Mouse (Mus musculus) limb, embryonic 10.5 days (tissue): Measurements from ENCODE around the gene Cep135. TPM values are rescaled to one million over a fixed set of nuclear protein-coding genes. Genes with fewer than 3 reads are reported as not detected.

Experiments used
- DNase-seq: peaks from one replicate; pipeline ENCODE4 v3.0.0-alpha.2; 2017; ENCODE audit warnings: low spot score
- H3K27ac ChIP-seq: fragments of 300-500 bp; sonication (generic); 2 replicates; pipeline ENCODE4 v1.5.1; 2016; ENCODE audit warnings: mild to moderate bottlenecking
- H3K27me3 ChIP-seq: fragments of 300-500 bp; sonication (generic); 2 replicates; pipeline ENCODE4 v1.6.1; 2016; ENCODE audit warnings: low read depth, mild to moderate bottlenecking; ENCODE audit not compliant: poor library complexity, severe bottlenecking
- H3K36me3 ChIP-seq: fragments of 300-500 bp; sonication (generic); 2 replicates; pipeline ENCODE4 v1.6.1; 2016; ENCODE audit warnings: mild to moderate bottlenecking, moderate library complexity
- H3K4me1 ChIP-seq: fragments of 300-500 bp; sonication (generic); 2 replicates; pipeline ENCODE4 v1.6.1; 2016
- H3K4me3 ChIP-seq: fragments of 300-500 bp; sonication (generic); 2 replicates; pipeline ENCODE4 v1.5.1; 2016; ENCODE audit warnings: mild to moderate bottlenecking, moderate library complexity
- H3K9me3 ChIP-seq: fragments of 300-500 bp; sonication (generic); replicated peaks from 2 replicates; pipeline ENCODE4 v1.6.1; 2016; ENCODE audit warnings: mild to moderate bottlenecking
- WGBS: fragments of 180-500 bp; shearing (Covaris S2); methylation state at CpG from one replicate; pipeline ENCODE4 v1.1.7; 2016; 5-methylcytosine and 5-hydroxymethylcytosine counted together
- polyA plus RNA-seq: library from polyadenylated mRNA; unstranded; fragments of >200 nt; fragmentation: Nextera tagmentation; extraction: Ambion mirVana; gene quantifications from 2 replicates; pipeline ENCODE4 v1.2.1, GENCODE M21; 2016

Cep135 gene
- polyA plus RNA-seq, 1 experiment from 2014 or later = 10.8 TPM

- H3K4me1 ChIP-seq = no peaks in the 10 kb centered on the region
- H3K9me3 ChIP-seq = no peaks in the 10 kb centered on the region
- no peak for DNase-seq
- H3K27ac ChIP-seq = no peak overlapping the region
- 93% methylated on average over 5 of the region's 5 CpGs for WGBS
- H3K36me3 ChIP-seq = peaks cover 40% of the 10 kb centered on the region
- no peaks in the 10 kb centered on the region for H3K27me3 ChIP-seq
- H3K4me3 ChIP-seq = no peak overlapping the region
Observed at GRCm38 (mm10) chr5:76674022-76674653, 85.6 kb downstream of the Cep135 start.

- H3K4me1 ChIP-seq = no peaks in the 10 kb centered on the region
- no peak overlapping the region for H3K4me3 ChIP-seq
- no peak for DNase-seq
- WGBS = 80% methylated on average over 4 of the region's 4 CpGs
- H3K9me3 ChIP-seq = no peaks in the 10 kb centered on the region
- H3K27ac ChIP-seq = no peak overlapping the region
- H3K36me3 ChIP-seq = peaks cover 48% of the 10 kb centered on the region
- H3K27me3 ChIP-seq = no peaks in the 10 kb centered on the region
Observed at GRCm38 (mm10) chr5:76675369-76675768, 86.9 kb downstream of the Cep135 start.

GRCm38 (mm10) chr5:76680959-76681358 is 92.5 kb downstream of the Cep135 start:
- no peak overlapping the region for H3K27ac ChIP-seq
- no peak for DNase-seq
- H3K4me1 ChIP-seq = no peaks in the 10 kb centered on the region
- 52% methylated on average over 3 of the region's 3 CpGs for WGBS
- no peaks in the 10 kb centered on the region for H3K9me3 ChIP-seq
- H3K27me3 ChIP-seq = no peaks in the 10 kb centered on the region
- H3K4me3 ChIP-seq = no peak overlapping the region
- H3K36me3 ChIP-seq = peaks cover 31% of the 10 kb centered on the region

GRCm38 (mm10) chr5:76681895-76682656 is 93.6 kb downstream of the Cep135 start:
- no peak for DNase-seq
- 81% methylated on average over 4 of the region's 4 CpGs for WGBS
- no peaks in the 10 kb centered on the region for H3K9me3 ChIP-seq
- H3K4me1 ChIP-seq = no peaks in the 10 kb centered on the region
- H3K4me3 ChIP-seq = no peak overlapping the region
- no peaks in the 10 kb centered on the region for H3K27me3 ChIP-seq
- no peak overlapping the region for H3K27ac ChIP-seq
- H3K36me3 ChIP-seq = peaks cover 27% of the 10 kb centered on the region

GRCm38 (mm10) chr5:76683455-76683854 is 95.0 kb downstream of the Cep135 start:
- WGBS = 85% methylated on average over 5 of the region's 5 CpGs
- DNase-seq = no peak
- Histone ChIP-seq H3K27me3 (no peaks in the 10 kb centered on the region), H3K27ac (no peak overlapping the region), H3K36me3 (peaks cover 30% of the 10 kb centered on the region), H3K4me3 (no peak overlapping the region), H3K4me1 (no peaks in the 10 kb centered on the region), H3K9me3 (no peaks in the 10 kb centered on the region)

GRCm38 (mm10) chr5:76684658-76685605 is 96.4 kb downstream of the Cep135 start:
- H3K9me3 ChIP-seq = no peaks in the 10 kb centered on the region
- no peaks in the 10 kb centered on the region for H3K27me3 ChIP-seq
- DNase-seq = no peak
- WGBS = 94% methylated on average over 15 of the region's 15 CpGs
- H3K27ac ChIP-seq = no peak overlapping the region
- H3K36me3 ChIP-seq = peaks cover 21% of the 10 kb centered on the region
- H3K4me3 ChIP-seq = no peak overlapping the region
- no peaks in the 10 kb centered on the region for H3K4me1 ChIP-seq

GRCm38 (mm10) chr5:76687961-76688600 is 99.6 kb downstream of the Cep135 start:
- no peaks in the 10 kb centered on the region for H3K9me3 ChIP-seq
- no peak overlapping the region for H3K4me3 ChIP-seq
- no peaks in the 10 kb centered on the region for H3K4me1 ChIP-seq
- DNase-seq = no peak
- H3K27ac ChIP-seq = no peak overlapping the region
- no peaks in the 10 kb centered on the region for H3K27me3 ChIP-seq
- 93% methylated on average over 10 of the region's 10 CpGs for WGBS
- peaks cover 12% of the 10 kb centered on the region for H3K36me3 ChIP-seq

- Histone ChIP-seq H3K9me3 (no peaks in the 10 kb centered on the region), H3K27me3 (no peaks in the 10 kb centered on the region), H3K4me3 (no peak overlapping the region), H3K4me1 (no peaks in the 10 kb centered on the region), H3K27ac (no peak overlapping the region), H3K36me3 (peaks cover 12% of the 10 kb centered on the region)
- 90% methylated on average over 6 of the region's 6 CpGs for WGBS
- DNase-seq = no peak
Observed at GRCm38 (mm10) chr5:76688643-76689042, 100.1 kb downstream of the Cep135 start.

GRCm38 (mm10) chr5:76690177-76690593 is 101.7 kb downstream of the Cep135 start:
- no peak overlapping the region for H3K27ac ChIP-seq
- no peaks in the 10 kb centered on the region for H3K9me3 ChIP-seq
- WGBS = 90% methylated on average over 5 of the region's 5 CpGs
- H3K4me3 ChIP-seq = no peak overlapping the region
- H3K27me3 ChIP-seq = no peaks in the 10 kb centered on the region
- DNase-seq = no peak
- peaks cover 17% of the 10 kb centered on the region for H3K36me3 ChIP-seq
- no peaks in the 10 kb centered on the region for H3K4me1 ChIP-seq

- 90% methylated on average over 5 of the region's 5 CpGs for WGBS
- H3K27me3 ChIP-seq = no peaks in the 10 kb centered on the region
- DNase-seq = no peak
- H3K27ac ChIP-seq = no peak overlapping the region
- H3K36me3 ChIP-seq = peaks cover 23% of the 10 kb centered on the region
- H3K9me3 ChIP-seq = no peaks in the 10 kb centered on the region
- no peak overlapping the region for H3K4me3 ChIP-seq
- H3K4me1 ChIP-seq = no peaks in the 10 kb centered on the region
Observed at GRCm38 (mm10) chr5:76691251-76691650, 102.8 kb downstream of the Cep135 start.

- H3K4me3 ChIP-seq = no peak overlapping the region
- no peaks in the 10 kb centered on the region for H3K4me1 ChIP-seq
- H3K9me3 ChIP-seq = no peaks in the 10 kb centered on the region
- no peak overlapping the region for H3K27ac ChIP-seq
- no peak for DNase-seq
- 93% methylated on average over 12 of the region's 12 CpGs for WGBS
- H3K36me3 ChIP-seq = peaks cover 23% of the 10 kb centered on the region
- no peaks in the 10 kb centered on the region for H3K27me3 ChIP-seq
Observed at GRCm38 (mm10) chr5:76691706-76692424, 103.4 kb downstream of the Cep135 start.
